Mouse (Mus musculus) hindbrain, embryonic 11.5 days (tissue): ENCODE data around the gene Mettl16. TPM values are rescaled to one million over a fixed set of nuclear protein-coding genes. Genes with fewer than 3 reads are reported as not detected.

Experiments
- ATAC-seq: fragments of 200-750 bp; cut with Nextera tagmentation; 2 replicates; pipeline ENCODE4 v1.8.0; 2017; ENCODE audit warnings: mild to moderate bottlenecking, moderate TSS enrichment, moderate library complexity; ENCODE audit not compliant: low FRiP score
- DNase-seq: peaks from one replicate; pipeline ENCODE4 v3.0.0-alpha.2; 2015; ENCODE audit warnings: low spot score
- H3K27ac ChIP-seq: fragments of 300-500 bp; sonication (generic); 2 replicates; pipeline ENCODE4 v1.5.1; 2014; ENCODE audit warnings: mild to moderate bottlenecking, low read depth, low read length
- H3K27me3 ChIP-seq: fragments of 300-500 bp; sonication (generic); 2 replicates; pipeline ENCODE4 v1.6.1; 2014; ENCODE audit warnings: mild to moderate bottlenecking, low read length, moderate library complexity, mixed read lengths; ENCODE audit not compliant: control insufficient read depth, insufficient read depth
- H3K36me3 ChIP-seq: fragments of 300-500 bp; sonication (generic); 2 replicates; pipeline ENCODE4 v1.6.1; 2014; ENCODE audit warnings: mild to moderate bottlenecking, low read length, moderate library complexity, mixed read lengths; ENCODE audit not compliant: control insufficient read depth, insufficient read depth
- H3K4me1 ChIP-seq: fragments of 300-500 bp; sonication (generic); replicated peaks from 2 replicates; pipeline ENCODE4 v1.6.1; 2014; ENCODE audit warnings: low read length, mixed read lengths; ENCODE audit not compliant: control insufficient read depth, insufficient read depth
- H3K4me2 ChIP-seq: fragments of 300-500 bp; sonication (generic); replicated peaks from 2 replicates; pipeline ENCODE4 v1.6.1; 2014; ENCODE audit warnings: mild to moderate bottlenecking, low read depth, low read length
- H3K4me3 ChIP-seq: fragments of 300-500 bp; sonication (generic); 2 replicates; pipeline ENCODE4 v1.5.1; 2014; ENCODE audit warnings: low read depth, low read length
- H3K9ac ChIP-seq: fragments of 300-500 bp; sonication (generic); 2 replicates; pipeline ENCODE4 v1.6.1; 2014; ENCODE audit warnings: low read depth, low read length
- H3K9me3 ChIP-seq: fragments of 300-500 bp; sonication (generic); 2 replicates; pipeline ENCODE4 v1.6.1; 2016; ENCODE audit warnings: low read length; ENCODE audit not compliant: control insufficient read depth
- WGBS: fragments of 180-500 bp; shearing (Covaris S2); extraction: QIAGEN DNeasy Blood & Tissue Kit; methylation state at CpG from one replicate; pipeline ENCODE4 v1.1.7; 2014; 5-methylcytosine and 5-hydroxymethylcytosine counted together
- polyA plus RNA-seq: library from polyadenylated mRNA; unstranded; fragments of >200 nt; fragmentation: Nextera tagmentation; extraction: Ambion mirVana; gene quantifications from 2 replicates; pipeline ENCODE4 v1.2.1, GENCODE M21; 2014

Gene Mettl16
- polyA plus RNA-seq, 1 experiment from 2014 or later = 45.0 TPM

GRCm38 (mm10) chr11:74768045-74768444 is 2.6 kb upstream of the Mettl16 start:
- H3K36me3 ChIP-seq = no peaks in the 10 kb centered on the region
- H3K9ac ChIP-seq = no peak overlapping the region
- ATAC-seq (no peak), DNase-seq (peak; percentile 50)
- no peak overlapping the region for H3K27ac ChIP-seq
- no peak overlapping the region for H3K4me3 ChIP-seq
- no peaks in the 10 kb centered on the region for H3K27me3 ChIP-seq
- 34% methylated on average over 6 of the region's 6 CpGs for WGBS
- 0 out of 2 replicates have a peak, but pooled peaks cover 2% of the 10 kb centered on the region for H3K4me1 ChIP-seq
- no peak overlapping the region for H3K4me2 ChIP-seq
- no peaks in the 10 kb centered on the region for H3K9me3 ChIP-seq

DNA sequence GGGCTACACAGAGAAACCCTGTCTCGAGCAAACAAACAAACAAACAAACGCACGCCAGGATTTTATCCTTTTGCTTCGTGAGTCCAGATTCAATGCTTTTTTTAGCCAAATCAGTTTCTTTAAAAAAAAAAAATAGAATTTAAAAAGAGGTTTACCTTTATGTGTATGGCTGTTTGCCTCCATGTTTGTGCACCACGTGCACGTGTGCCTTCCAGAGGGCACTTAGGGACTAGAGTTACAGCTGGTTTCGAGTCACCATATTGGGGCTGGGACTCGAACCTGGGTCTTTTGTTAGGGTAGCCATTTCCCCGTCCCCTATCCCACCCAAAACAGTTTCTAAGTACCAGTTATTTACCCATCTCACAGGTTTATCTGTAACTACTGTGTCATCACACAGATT is 593 bp upstream of the Mettl16 start:
- ATAC-seq = no peak
- DNase-seq = no peak
- peak overlapping the region; percentile 63 for H3K4me2 ChIP-seq
- 83% methylated on average over 9 of the region's 9 CpGs for WGBS
- 0 out of 2 replicates have a peak, but pooled peaks cover 2% of the 10 kb centered on the region for H3K4me1 ChIP-seq
- H3K9me3 ChIP-seq = no peaks in the 10 kb centered on the region
- 0 out of 2 replicates have a peak, but pooled peaks cover 6% of the 10 kb centered on the region for H3K36me3 ChIP-seq
- no peaks in the 10 kb centered on the region for H3K27me3 ChIP-seq
- peak overlapping the region; percentile 85 for H3K4me3 ChIP-seq
- peak overlapping the region; percentile 91 for H3K9ac ChIP-seq
- 0 out of 2 replicates have a peak overlapping the region, but pooled peaks have one; percentile 92 for H3K27ac ChIP-seq

- Histone ChIP-seq H3K27ac (peak overlapping the region; percentile 92), H3K36me3 (0 out of 2 replicates have a peak, but pooled peaks cover 6% of the 10 kb centered on the region), H3K9ac (peak overlapping the region; percentile 91), H3K9me3 (no peaks in the 10 kb centered on the region), H3K4me1 (0 out of 2 replicates have a peak, but pooled peaks cover 2% of the 10 kb centered on the region), H3K4me3 (peak overlapping the region; percentile 85), H3K27me3 (no peaks in the 10 kb centered on the region), H3K4me2 (peak overlapping the region; percentile 51)
- DNase-seq (no peak), ATAC-seq (peak; percentile 30)
- WGBS = 12% methylated on average over 8 of the region's 8 CpGs
These were observed 604 bp downstream of the Mettl16 start for GRCm38 (mm10) chr11:74771234-74771633.

DNA sequence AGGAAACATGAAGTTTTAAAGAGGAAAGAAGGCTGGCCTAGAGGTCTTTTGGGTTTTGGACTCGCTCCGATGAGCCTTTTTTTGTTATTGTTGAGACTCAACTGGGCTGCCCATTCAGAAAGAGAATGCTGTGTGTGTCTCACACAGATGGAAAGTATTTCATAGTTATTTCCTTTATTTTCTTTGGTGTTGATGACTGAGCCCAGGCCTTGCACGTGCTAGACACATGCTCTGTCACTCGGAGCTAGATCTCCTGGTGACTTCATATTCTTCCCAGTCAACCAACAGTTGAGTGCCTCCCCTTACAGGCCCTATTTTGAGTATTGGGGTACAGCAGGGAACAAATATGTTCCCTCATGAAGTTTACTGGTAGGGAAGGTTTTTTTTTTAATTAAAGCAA is 1.0 kb downstream of the Mettl16 start:
- 70% methylated on average over 4 of the region's 4 CpGs for WGBS
- Histone ChIP-seq H3K27me3 (no peaks in the 10 kb centered on the region), H3K9me3 (no peaks in the 10 kb centered on the region), H3K9ac (no peak overlapping the region), H3K27ac (no peak overlapping the region), H3K36me3 (0 out of 2 replicates have a peak, but pooled peaks cover 6% of the 10 kb centered on the region), H3K4me2 (peak overlapping the region; percentile 51), H3K4me1 (0 out of 2 replicates have a peak, but pooled peaks cover 2% of the 10 kb centered on the region), H3K4me3 (peak overlapping the region; percentile 85)
- DNase-seq (no peak), ATAC-seq (no peak)

GRCm38 (mm10) chr11:74772386-74772785 is 1.8 kb downstream of the Mettl16 start:
- H3K27ac ChIP-seq = no peak overlapping the region

DNA sequence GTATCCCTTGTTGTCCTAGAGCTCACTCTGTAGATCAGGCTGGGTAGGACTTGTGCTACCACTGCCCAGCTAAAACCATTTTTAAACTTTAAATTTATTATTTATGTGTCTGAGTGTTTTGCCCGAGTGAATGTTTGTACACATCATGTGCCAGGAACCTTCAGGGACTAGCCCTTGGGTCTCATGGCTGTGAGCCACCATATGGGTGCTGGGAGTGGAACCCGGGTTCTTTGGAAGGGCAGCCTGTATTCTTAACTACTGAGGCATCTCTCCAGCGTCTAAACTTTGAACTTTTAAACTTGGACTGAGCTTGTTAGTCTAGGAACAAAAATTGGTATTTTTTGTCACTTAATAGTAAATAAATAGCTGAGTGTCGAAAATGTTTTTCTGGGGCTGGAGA is 22.2 kb downstream of the Mettl16 start:
- Histone ChIP-seq H3K27me3 (no peaks in the 10 kb centered on the region), H3K4me2 (no peak overlapping the region), H3K36me3 (peaks cover 9% of the 10 kb centered on the region), H3K27ac (no peak overlapping the region), H3K4me1 (no peaks in the 10 kb centered on the region), H3K9ac (no peak overlapping the region), H3K9me3 (no peaks in the 10 kb centered on the region), H3K4me3 (no peak overlapping the region)
- no peak for DNase-seq
- 95% methylated on average over 4 of the region's 4 CpGs for WGBS
- ATAC-seq = no peak

More at GRCm38 (mm10) chr11:74772386-74772785, 1.8 kb downstream of the Mettl16 start:
- no peak overlapping the region for H3K4me2 ChIP-seq
- H3K4me1 ChIP-seq = 0 out of 2 replicates have a peak, but pooled peaks cover 2% of the 10 kb centered on the region
- DNase-seq (no peak), ATAC-seq (no peak)
- H3K9ac ChIP-seq = no peak overlapping the region
- 93% methylated on average over 2 of the region's 2 CpGs for WGBS
- no peak overlapping the region for H3K4me3 ChIP-seq
- no peaks in the 10 kb centered on the region for H3K27me3 ChIP-seq
- 0 out of 2 replicates have a peak, but pooled peaks cover 6% of the 10 kb centered on the region for H3K36me3 ChIP-seq
- no peaks in the 10 kb centered on the region for H3K9me3 ChIP-seq

GRCm38 (mm10) chr11:74800658-74801057 is 30.0 kb downstream of the Mettl16 start:
- H3K36me3 ChIP-seq = peaks cover 4% of the 10 kb centered on the region; the same call in 1 of the 2 replicates
- DNase-seq (no peak), ATAC-seq (no peak)
- H3K9me3 ChIP-seq = no peaks in the 10 kb centered on the region
- H3K4me2 ChIP-seq = no peak overlapping the region
- no peaks in the 10 kb centered on the region for H3K27me3 ChIP-seq
- H3K4me3 ChIP-seq = no peak overlapping the region
- no peaks in the 10 kb centered on the region for H3K4me1 ChIP-seq
- WGBS = 85% methylated on average over 4 of the region's 4 CpGs
- no peak overlapping the region for H3K27ac ChIP-seq
- no peak overlapping the region for H3K9ac ChIP-seq

GRCm38 (mm10) chr11:74804081-74804627 is 33.5 kb downstream of the Mettl16 start:
- ATAC-seq (no peak), DNase-seq (no peak)
- H3K4me3 ChIP-seq = no peak overlapping the region
- no peak overlapping the region for H3K9ac ChIP-seq
- WGBS = 97% methylated on average over 3 of the region's 3 CpGs
- H3K4me1 ChIP-seq = no peaks in the 10 kb centered on the region
- peaks cover 5% of the 10 kb centered on the region; the same call in 1 of the 2 replicates for H3K36me3 ChIP-seq
- H3K27me3 ChIP-seq = no peaks in the 10 kb centered on the region
- no peaks in the 10 kb centered on the region for H3K9me3 ChIP-seq
- H3K27ac ChIP-seq = no peak overlapping the region
- H3K4me2 ChIP-seq = no peak overlapping the region
